Mouse (Mus musculus): ENCODE data around the gene Bex2.
A peak's percentile ranks its signal among the peaks of the same experiment; 100 is the strongest.
"Not testable (repeated sequence)": the region's sequence is repeated elsewhere in the genome, so short reads cannot be mapped to it uniquely, and the experiment has no call there.

Gene Bex2

GRCm38 (mm10) chrX:136068020-136068419, at the start of gene Bex2:
Bex2 (minus strand) TSS chrX:136068236.
- DNase-seq (ENCODE audit: low read depth): not testable (repeated sequence)

GRCm38 (mm10) chrX:136115419-136115961, 47.5 kb upstream of the Bex2 start:
- DNase-seq (ENCODE audit: low read depth): no peak

GRCm38 (mm10) chrX:136115015-136115414, 47.0 kb upstream of the Bex2 start:
- DNase-seq (ENCODE audit: low read depth): no peak

- peak; percentile 5 for DNase-seq (ENCODE audit: low read depth)
Measured at GRCm38 (mm10) chrX:136107942-136108341, 39.9 kb upstream of the Bex2 start.

GRCm38 (mm10) chrX:136104724-136105088, 36.7 kb upstream of the Bex2 start:
- DNase-seq (ENCODE audit: low read depth): no peak

- DNase-seq (ENCODE audit: low read depth): no peak
Measured at GRCm38 (mm10) chrX:136104046-136104723, 36.1 kb upstream of the Bex2 start.

- no peak for DNase-seq (ENCODE audit: low read depth)
Measured at GRCm38 (mm10) chrX:136094421-136094820, 26.4 kb upstream of the Bex2 start.

- no peak for DNase-seq (ENCODE audit: low read depth)
Measured at GRCm38 (mm10) chrX:136092497-136093279, 24.7 kb upstream of the Bex2 start.

GRCm38 (mm10) chrX:136085155-136085554, 17.1 kb upstream of the Bex2 start, which contains the start of gene Nxf3:
Nxf3 (minus strand) TSS chrX:136085255.
- no peak for DNase-seq (ENCODE audit: low read depth)

GRCm38 (mm10) chrX:136067201-136067991, 640 bp downstream of the Bex2 start:
- DNase-seq (ENCODE audit: low read depth): not testable (repeated sequence)

- no peak for DNase-seq (ENCODE audit: low read depth)
Measured at GRCm38 (mm10) chrX:136060698-136061097, 7.3 kb downstream of the Bex2 start.

GRCm38 (mm10) chrX:136051219-136051618, 16.8 kb downstream of the Bex2 start:
- DNase-seq (ENCODE audit: low read depth): no peak

GRCm38 (mm10) chrX:136047528-136047927, 20.5 kb downstream of the Bex2 start:
- no peak for DNase-seq (ENCODE audit: low read depth)

GRCm38 (mm10) chrX:136043726-136044125, 24.3 kb downstream of the Bex2 start:
- no peak for DNase-seq (ENCODE audit: low read depth)

- DNase-seq (ENCODE audit: low read depth): not testable (repeated sequence)
Measured at GRCm38 (mm10) chrX:136032799-136033763, 35.0 kb downstream of the Bex2 start, which contains the start of gene Arxes1. Arxes1 (plus strand) TSS chrX:136033367.

- DNase-seq (ENCODE audit: low read depth): no peak
Measured at GRCm38 (mm10) chrX:136030331-136030730, 37.7 kb downstream of the Bex2 start.
